Mouse (Mus musculus): ENCODE data around the gene Amn1.

DNA sequence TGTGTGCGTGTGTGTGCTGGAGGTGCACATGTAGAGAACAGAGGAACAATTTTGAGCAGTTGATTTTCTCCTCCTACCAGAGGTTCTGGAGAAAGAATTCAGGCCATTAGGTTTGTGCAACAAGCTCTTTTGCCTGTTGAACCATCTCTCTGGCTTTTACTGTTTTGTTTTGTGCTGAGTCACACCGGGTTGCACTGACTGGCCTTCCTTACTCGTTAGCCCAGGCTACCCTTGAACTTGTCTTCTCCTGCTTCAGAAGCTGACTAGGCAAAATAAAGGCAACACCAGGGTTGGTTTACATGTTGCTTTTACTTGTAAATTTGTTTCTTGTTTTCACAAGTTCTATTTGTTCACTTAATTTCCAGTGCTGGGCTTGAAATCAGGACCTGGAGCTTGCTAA lies 65.5 kb downstream of the Amn1 start:
- no peak for TF ChIP-seq CTCF (IDR thresholded peaks at IDR 0.05; ENCODE audit: control insufficient read depth, insufficient read depth, low read length)
- no peak for TF ChIP-seq POLR2A (IDR thresholded peaks at IDR 0.05; ENCODE audit: borderline replicate concordance, control insufficient read depth, low read depth, low read length)
